Mouse (Mus musculus) liver, embryonic 11.5 days (tissue): ENCODE data around the gene Ntrk3. TPM values are rescaled to one million over a fixed set of nuclear protein-coding genes. Genes with fewer than 3 reads are reported as not detected.

Experiments used
- ATAC-seq: fragments of 200-750 bp; cut with Nextera tagmentation; replicated peaks from 2 replicates; pipeline ENCODE4 v1.8.0; 2017; ENCODE audit warnings: moderate number of reproducible peaks, mild to moderate bottlenecking, moderate TSS enrichment, moderate library complexity; ENCODE audit not compliant: low FRiP score
- DNase-seq: peaks from one replicate; pipeline ENCODE4 v3.0.0-alpha.2; 2017; ENCODE audit warnings: low spot score
- H3K27ac ChIP-seq: fragments of 300-500 bp; sonication (generic); 2 replicates; pipeline ENCODE4 v1.5.1; 2014; ENCODE audit warnings: mild to moderate bottlenecking, low read depth, low read length, control low read depth
- H3K27me3 ChIP-seq: fragments of 300-500 bp; sonication (generic); replicated peaks from 2 replicates; pipeline ENCODE4 v1.6.1; 2014; ENCODE audit warnings: low read length, mixed read lengths; ENCODE audit not compliant: control insufficient read depth, insufficient read depth
- H3K36me3 ChIP-seq: fragments of 300-500 bp; sonication (generic); 2 replicates; pipeline ENCODE4 v1.6.1; 2014; ENCODE audit warnings: mild to moderate bottlenecking, low read length, moderate library complexity, mixed read lengths; ENCODE audit not compliant: control insufficient read depth, insufficient read depth
- H3K4me1 ChIP-seq: fragments of 300-500 bp; sonication (generic); replicated peaks from 2 replicates; pipeline ENCODE4 v1.6.1; 2014; ENCODE audit warnings: low read length, mixed read lengths; ENCODE audit not compliant: control insufficient read depth, insufficient read depth
- H3K4me2 ChIP-seq: fragments of 300-500 bp; sonication (generic); 2 replicates; pipeline ENCODE4 v1.6.1; 2014; ENCODE audit warnings: mild to moderate bottlenecking, control low read depth, moderate library complexity
- H3K4me3 ChIP-seq: fragments of 300-500 bp; sonication (generic); 2 replicates; pipeline ENCODE4 v1.5.1; 2014; ENCODE audit warnings: low read depth, low read length, control low read depth
- H3K9ac ChIP-seq: fragments of 300-500 bp; sonication (generic); 2 replicates; pipeline ENCODE4 v1.6.1; 2014; ENCODE audit warnings: low read depth, low read length, control low read depth
- H3K9me3 ChIP-seq: fragments of 300-500 bp; sonication (generic); 2 replicates; pipeline ENCODE4 v1.6.1; 2016; ENCODE audit warnings: low read length, inconsistent platforms, mixed read lengths; ENCODE audit not compliant: control insufficient read depth
- WGBS: fragments of 180-500 bp; shearing (Covaris S2); extraction: QIAGEN DNeasy Blood & Tissue Kit; methylation state at CpG from one replicate; pipeline ENCODE4 v1.1.7; 2014; 5-methylcytosine and 5-hydroxymethylcytosine counted together
- polyA plus RNA-seq: library from polyadenylated mRNA; unstranded; fragments of >200 nt; fragmentation: Nextera tagmentation; extraction: Ambion mirVana; gene quantifications from 2 replicates; pipeline ENCODE4 v1.2.1, GENCODE M21; 2014

The Ntrk3 gene
- polyA plus RNA-seq, 1 experiment from 2014 or later, result 2.3 TPM

DNA sequence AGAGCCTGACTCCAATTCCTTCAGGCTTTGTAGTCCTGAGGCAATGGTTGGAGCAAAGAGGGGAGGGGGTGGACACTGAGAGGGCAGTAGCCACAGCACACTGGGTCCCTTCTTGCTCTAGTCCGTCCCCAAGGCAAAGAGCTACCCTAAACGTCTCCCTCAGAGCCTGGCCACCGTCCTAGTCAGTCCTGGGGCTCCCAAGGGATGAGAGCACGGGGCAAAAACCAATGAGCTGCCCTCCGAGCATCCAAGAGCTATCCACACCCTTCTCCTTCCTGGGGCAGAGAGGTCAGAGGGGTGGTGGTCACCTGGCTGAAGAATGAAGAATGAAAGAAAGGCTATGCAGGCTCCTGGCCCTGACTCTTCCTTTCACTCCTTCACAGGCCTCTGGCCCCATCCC is 161.6 kb downstream of the Ntrk3 start:
- Histone ChIP-seq H3K9ac (no peak overlapping the region), H3K4me1 (no peaks in the 10 kb centered on the region), H3K36me3 (no peaks in the 10 kb centered on the region), H3K4me2 (peak overlapping the region; percentile 29), H3K9me3 (no peaks in the 10 kb centered on the region), H3K27me3 (peaks cover 67% of the 10 kb centered on the region), H3K4me3 (no peak overlapping the region), H3K27ac (no peak overlapping the region)
- 14% methylated on average over 5 of the region's 5 CpGs for WGBS
- DNase-seq (no peak), ATAC-seq (no peak)

DNA sequence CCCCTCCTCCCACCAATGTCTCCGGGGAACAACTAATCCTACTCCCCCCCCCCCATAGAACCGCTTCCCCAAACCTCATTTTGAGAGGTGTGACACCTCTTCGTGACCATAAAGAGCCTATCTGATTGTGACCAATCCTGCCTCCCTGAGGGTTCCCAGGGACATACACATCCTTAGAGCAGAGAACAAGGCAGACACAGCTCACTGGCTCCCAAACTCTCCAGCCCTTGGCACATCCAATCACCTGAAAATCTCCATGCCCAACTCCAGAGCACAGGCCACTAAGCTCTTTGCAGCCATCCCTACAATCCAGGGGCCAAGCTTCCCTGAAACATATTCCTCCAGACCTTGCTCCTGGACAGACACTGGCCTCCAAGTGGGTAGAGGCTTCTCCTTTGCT is 162.3 kb downstream of the Ntrk3 start:
- no peak overlapping the region for H3K4me3 ChIP-seq
- no peak for ATAC-seq
- no peak overlapping the region for H3K4me2 ChIP-seq

DNA sequence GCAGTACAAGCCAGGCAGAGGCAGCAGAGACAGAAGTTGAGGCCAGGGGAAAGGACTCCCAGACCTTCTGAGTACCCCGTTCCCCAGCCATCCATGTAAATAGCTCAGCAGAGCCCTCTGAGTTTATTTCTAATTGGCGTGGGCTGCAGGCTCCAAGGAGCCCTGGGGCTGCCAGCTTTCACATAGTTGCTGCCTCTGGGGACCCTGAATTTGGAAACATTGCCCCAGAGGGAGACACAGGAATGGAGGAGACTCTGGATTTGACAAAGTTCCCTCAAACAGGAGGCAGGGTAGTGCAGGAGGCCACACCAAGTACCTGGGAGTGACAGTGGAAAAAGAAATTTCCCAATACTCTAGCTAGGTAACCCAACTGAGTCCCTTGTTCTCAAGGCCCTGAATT is 166.6 kb downstream of the Ntrk3 start:
- H3K4me1 ChIP-seq, result no peaks in the 10 kb centered on the region
- DNase-seq, result no peak
- ATAC-seq, result no peak
- H3K9ac ChIP-seq, result no peak overlapping the region
- H3K27ac ChIP-seq, result no peak overlapping the region
- no peak overlapping the region for H3K4me3 ChIP-seq
- H3K27me3 ChIP-seq, result peaks cover 19% of the 10 kb centered on the region
- H3K9me3 ChIP-seq, result no peaks in the 10 kb centered on the region
- H3K36me3 ChIP-seq, result no peaks in the 10 kb centered on the region
- no peak overlapping the region for H3K4me2 ChIP-seq
- 73% methylated on average over 2 of the region's 2 CpGs for WGBS

More for the DNA sequence above, 162.3 kb downstream of the Ntrk3 start:
- Histone ChIP-seq H3K4me1 (no peaks in the 10 kb centered on the region), H3K27ac (no peak overlapping the region), H3K36me3 (no peaks in the 10 kb centered on the region), H3K9me3 (no peaks in the 10 kb centered on the region), H3K9ac (no peak overlapping the region), H3K27me3 (peaks cover 61% of the 10 kb centered on the region)
- DNase-seq, result no peak
- 8% methylated on average over 3 of the region's 3 CpGs for WGBS

DNA sequence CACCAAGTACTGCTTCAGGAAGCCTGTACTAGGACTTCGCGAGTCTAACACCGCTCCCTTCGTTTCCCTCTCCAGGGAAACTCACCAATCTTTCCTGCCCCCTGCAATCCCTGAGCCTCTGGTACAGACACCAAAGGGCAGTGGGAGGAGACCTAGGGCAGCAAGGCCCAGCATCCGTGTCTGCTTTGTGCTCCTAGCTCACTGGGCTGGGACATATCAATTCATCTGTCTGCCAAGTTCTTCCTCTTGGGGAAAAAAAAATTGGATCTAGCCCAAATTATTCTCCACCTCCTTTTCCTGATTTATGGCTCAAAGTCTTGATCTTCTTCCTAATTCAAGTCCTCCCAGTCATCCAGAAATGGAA is 168.6 kb downstream of the Ntrk3 start:
- Histone ChIP-seq H3K27ac (no peak overlapping the region), H3K4me3 (no peak overlapping the region), H3K9ac (no peak overlapping the region), H3K4me1 (no peaks in the 10 kb centered on the region), H3K36me3 (no peaks in the 10 kb centered on the region), H3K27me3 (peaks cover 2% of the 10 kb centered on the region), H3K9me3 (no peaks in the 10 kb centered on the region), H3K4me2 (peak overlapping the region; percentile 20; the same call in 1 of the 2 replicates)
- no peak for DNase-seq
- 9% methylated on average over 5 of the region's 5 CpGs for WGBS
- ATAC-seq, result no peak

DNA sequence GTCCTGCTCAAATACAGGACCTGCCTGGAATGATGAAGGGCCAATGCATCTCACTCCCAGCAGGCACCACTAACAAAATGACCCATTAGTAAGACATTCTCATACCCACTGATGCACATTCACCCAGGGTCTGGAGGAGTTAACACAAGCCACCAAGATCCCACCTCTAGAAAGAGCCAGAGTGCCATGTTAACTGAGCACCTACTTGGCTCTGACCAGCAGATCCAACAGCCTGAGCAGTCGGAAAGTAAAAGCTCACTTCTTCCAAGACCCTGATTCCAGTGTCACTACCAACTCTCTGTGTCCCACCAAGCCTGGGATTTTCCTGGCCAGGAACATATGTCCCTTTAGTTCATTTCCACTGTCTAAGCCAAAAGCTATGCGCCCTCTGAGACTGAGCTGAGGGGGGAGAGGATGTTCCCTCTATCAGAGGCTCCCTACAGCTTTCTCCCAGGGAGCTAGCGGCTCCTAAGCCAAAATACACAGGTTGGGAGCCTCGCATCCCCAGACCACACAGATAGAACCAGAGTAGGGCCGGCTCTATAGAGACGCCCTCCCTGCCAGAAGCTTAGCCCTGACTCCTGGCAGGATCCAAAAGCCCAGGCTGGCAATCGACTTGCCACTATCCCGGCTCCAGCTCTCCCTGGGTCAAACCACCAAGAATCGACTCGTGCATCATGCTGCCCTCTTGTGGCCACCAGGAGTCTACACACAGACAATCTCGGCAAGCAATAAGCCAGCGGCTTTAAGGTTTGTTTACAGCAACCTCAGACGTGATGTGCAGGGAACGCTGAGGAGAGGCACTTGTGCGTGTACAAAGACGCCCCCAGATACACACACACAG is 169.2 kb downstream of the Ntrk3 start:
- WGBS, result 15% methylated on average over 16 of the region's 16 CpGs
- H3K27ac ChIP-seq, result no peak overlapping the region
- H3K9ac ChIP-seq, result no peak overlapping the region
- H3K4me1 ChIP-seq, result no peaks in the 10 kb centered on the region
- no peak for ATAC-seq
- no peaks in the 10 kb centered on the region for H3K36me3 ChIP-seq
- DNase-seq, result peak; percentile 37
- no peak overlapping the region for H3K4me3 ChIP-seq
- H3K27me3 ChIP-seq, result peaks cover 2% of the 10 kb centered on the region
- peak overlapping the region; percentile 20; the same call in 1 of the 2 replicates for H3K4me2 ChIP-seq
- no peaks in the 10 kb centered on the region for H3K9me3 ChIP-seq

DNA sequence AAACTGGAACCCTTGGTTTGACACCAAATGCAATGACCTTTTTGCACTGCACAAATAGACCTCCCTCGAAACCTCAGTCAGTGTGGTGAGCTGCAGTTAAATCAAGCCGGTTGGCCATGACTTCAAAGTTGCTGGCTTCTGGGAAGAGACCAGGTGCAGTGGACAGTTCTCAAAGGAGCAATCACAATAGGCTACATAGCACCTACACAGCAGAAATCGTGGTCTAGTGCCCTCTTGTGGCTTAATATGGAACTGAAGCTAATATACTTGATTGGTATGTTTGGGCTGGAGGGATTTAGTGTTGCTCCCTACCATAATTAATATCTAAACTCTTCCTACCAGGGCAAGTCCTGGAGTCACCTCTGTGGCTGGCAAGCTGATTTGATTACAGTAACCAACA is 171.2 kb downstream of the Ntrk3 start:
- no peak overlapping the region for H3K27ac ChIP-seq
- WGBS, result 39% methylated on average over 3 of the region's 3 CpGs
- H3K36me3 ChIP-seq, result no peaks in the 10 kb centered on the region
- H3K9me3 ChIP-seq, result no peaks in the 10 kb centered on the region
- H3K4me3 ChIP-seq, result no peak overlapping the region
- H3K27me3 ChIP-seq, result peaks cover 2% of the 10 kb centered on the region
- H3K9ac ChIP-seq, result no peak overlapping the region
- ATAC-seq (no peak), DNase-seq (no peak)
- no peaks in the 10 kb centered on the region for H3K4me1 ChIP-seq
- no peak overlapping the region for H3K4me2 ChIP-seq

DNA sequence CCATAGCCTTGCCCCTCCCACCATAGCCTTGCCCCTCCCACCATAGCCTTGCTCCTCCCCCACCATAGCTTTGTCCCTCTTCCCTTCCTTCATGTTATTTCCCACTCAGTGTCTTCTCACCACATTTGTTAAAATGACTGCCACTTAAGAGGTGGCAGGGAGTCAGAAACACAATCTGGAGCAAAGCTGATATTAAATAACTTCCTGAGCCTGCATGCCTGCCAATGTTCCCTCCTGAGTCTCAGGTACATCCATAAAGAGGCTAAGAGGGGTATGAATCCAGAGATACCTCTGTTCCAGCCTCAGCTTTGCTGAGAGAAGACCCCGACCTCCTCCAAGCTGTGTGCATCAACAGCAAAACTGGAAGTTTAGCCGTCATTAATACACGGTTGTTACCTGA is 172.4 kb downstream of the Ntrk3 start:
- H3K27me3 ChIP-seq, result peaks cover 2% of the 10 kb centered on the region
- H3K4me2 ChIP-seq, result no peak overlapping the region
- H3K9me3 ChIP-seq, result no peaks in the 10 kb centered on the region
- no peak overlapping the region for H3K4me3 ChIP-seq
- WGBS, result 85% methylated on average over 3 of the region's 3 CpGs
- ATAC-seq (no peak), DNase-seq (no peak)
- H3K9ac ChIP-seq, result no peak overlapping the region
- no peaks in the 10 kb centered on the region for H3K4me1 ChIP-seq
- no peaks in the 10 kb centered on the region for H3K36me3 ChIP-seq
- no peak overlapping the region for H3K27ac ChIP-seq

DNA sequence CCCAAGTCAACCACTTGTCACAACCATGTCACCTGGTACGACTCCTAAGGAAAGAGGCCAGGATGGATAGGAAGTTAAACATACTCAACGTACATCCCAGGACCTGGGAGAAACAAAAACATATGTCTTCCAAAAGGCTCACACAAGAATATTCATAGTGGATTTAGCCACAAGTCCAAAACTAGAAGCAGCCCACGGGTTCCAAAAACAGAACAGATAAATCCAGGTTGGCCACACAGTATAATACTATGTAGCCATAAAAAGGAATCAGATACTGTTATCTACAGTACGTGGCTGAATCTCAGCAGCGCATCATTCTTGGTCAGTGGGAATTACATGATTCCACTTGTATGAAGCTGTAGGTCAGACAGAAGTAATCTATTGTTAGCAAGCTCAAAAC is 179.3 kb downstream of the Ntrk3 start:
- DNase-seq (no peak), ATAC-seq (no peak)
- H3K27me3 ChIP-seq, result no peaks in the 10 kb centered on the region
- WGBS, result 82% methylated on average over 5 of the region's 5 CpGs
- no peak overlapping the region for H3K4me3 ChIP-seq
- no peak overlapping the region for H3K9ac ChIP-seq
- no peaks in the 10 kb centered on the region for H3K36me3 ChIP-seq
- no peak overlapping the region for H3K4me2 ChIP-seq
- H3K27ac ChIP-seq, result no peak overlapping the region
- no peaks in the 10 kb centered on the region for H3K4me1 ChIP-seq
- H3K9me3 ChIP-seq, result no peaks in the 10 kb centered on the region

DNA sequence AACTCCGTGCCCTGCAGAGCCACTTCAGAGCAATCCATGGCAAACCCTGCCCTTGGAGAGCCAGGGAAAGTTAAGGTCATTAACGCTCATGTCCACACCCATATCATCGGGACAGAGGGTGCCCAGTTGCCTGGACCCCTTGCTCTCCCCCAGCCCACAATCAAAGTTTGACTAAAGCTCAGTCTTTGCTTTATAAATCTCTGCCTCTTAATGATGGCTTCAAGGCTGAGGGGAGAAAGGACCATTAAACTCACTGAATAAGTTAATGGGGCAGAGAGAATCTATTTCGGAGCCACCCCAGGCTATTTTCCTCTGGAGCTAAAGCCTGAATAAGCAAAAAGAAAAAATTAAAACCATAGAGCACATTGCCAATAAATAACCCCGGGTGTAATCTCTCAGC is 182.3 kb downstream of the Ntrk3 start:
- Histone ChIP-seq H3K4me3 (no peak overlapping the region), H3K9me3 (no peaks in the 10 kb centered on the region), H3K27me3 (no peaks in the 10 kb centered on the region), H3K27ac (no peak overlapping the region), H3K36me3 (no peaks in the 10 kb centered on the region), H3K9ac (no peak overlapping the region), H3K4me1 (no peaks in the 10 kb centered on the region), H3K4me2 (no peak overlapping the region)
- ATAC-seq, result no peak
- no peak for DNase-seq
- 73% methylated on average over 5 of the region's 5 CpGs for WGBS
